Mouse (Mus musculus): ENCODE results near the gene Tigd3. TPM values are rescaled to one million over a fixed set of nuclear protein-coding genes. Genes with fewer than 3 reads are reported as not detected.

Gene Tigd3
- polyA plus RNA-seq, 1 experiment from 2014 or later: 9.9 TPM

- WGBS: under 1% methylated on average over 59 of the region's 59 CpGs
- Histone ChIP-seq H3K4me1 (replicated peaks) (peaks cover 31% of the 10 kb centered on the region), H3K27ac (peak overlapping the region; percentile 98), H3K9me3 (no peaks in the 10 kb centered on the region), H3K4me3 (peak overlapping the region; percentile 99), H3K36me3 (peaks cover 32% of the 10 kb centered on the region), H3K27me3 (ENCODE audit: insufficient read depth, poor library complexity, severe bottlenecking) (no peaks in the 10 kb centered on the region)
- peak; percentile 100 for DNase-seq (ENCODE audit: low spot score)
These were observed 18.4 kb upstream of the Tigd3 start for GRCm38 (mm10) chr19:5912103-5913006.

- Histone ChIP-seq H3K4me3 (peak overlapping the region; percentile 99), H3K27me3 (ENCODE audit: insufficient read depth, poor library complexity, severe bottlenecking) (no peaks in the 10 kb centered on the region), H3K9me3 (no peaks in the 10 kb centered on the region), H3K36me3 (peaks cover 34% of the 10 kb centered on the region), H3K4me1 (replicated peaks) (peaks cover 31% of the 10 kb centered on the region), H3K27ac (peak overlapping the region; percentile 98)
- WGBS: 14% methylated on average over 14 of the region's 14 CpGs
- DNase-seq (ENCODE audit: low spot score): no peak
These were observed 17.6 kb upstream of the Tigd3 start for GRCm38 (mm10) chr19:5911430-5912102.

GRCm38 (mm10) chr19:5910221-5910620 lies 16.3 kb upstream of the Tigd3 start:
- 73% methylated on average over 6 of the region's 6 CpGs for whole genome bisulfite sequencing
- Histone ChIP-seq H3K9me3 (no peaks in the 10 kb centered on the region), H3K27ac (peak overlapping the region; percentile 60; the same call in 1 of the 2 replicates), H3K4me3 (peak overlapping the region; percentile 31), H3K27me3 (ENCODE audit: insufficient read depth, poor library complexity, severe bottlenecking) (no peaks in the 10 kb centered on the region), H3K36me3 (peaks cover 46% of the 10 kb centered on the region), H3K4me1 (replicated peaks) (peaks cover 31% of the 10 kb centered on the region)
- no peak for DNase-seq (ENCODE audit: low spot score)

- Histone ChIP-seq H3K27me3 (ENCODE audit: insufficient read depth, poor library complexity, severe bottlenecking) (no peaks in the 10 kb centered on the region), H3K27ac (no peak overlapping the region), H3K36me3 (peaks cover 73% of the 10 kb centered on the region), H3K9me3 (no peaks in the 10 kb centered on the region), H3K4me1 (replicated peaks) (peaks cover 24% of the 10 kb centered on the region), H3K4me3 (no peak overlapping the region)
- WGBS: 94% methylated on average over 3 of the region's 3 CpGs
- no peak for DNase-seq (ENCODE audit: low spot score)
These were observed 13.3 kb upstream of the Tigd3 start for GRCm38 (mm10) chr19:5907275-5907674.

- H3K4me1 ChIP-seq (replicated peaks): peaks cover 36% of the 10 kb centered on the region
- DNase-seq (ENCODE audit: low spot score): peak; percentile 11
- peak overlapping the region; percentile 96 for H3K27ac ChIP-seq
- H3K27me3 ChIP-seq (ENCODE audit: insufficient read depth, poor library complexity, severe bottlenecking): no peaks in the 10 kb centered on the region
- H3K36me3 ChIP-seq: peaks cover 58% of the 10 kb centered on the region
- no peaks in the 10 kb centered on the region for H3K9me3 ChIP-seq
- WGBS: 8% methylated on average over 31 of the region's 31 CpGs
- peak overlapping the region; percentile 76 for H3K4me3 ChIP-seq
These were observed 507 bp downstream of the Tigd3 start for GRCm38 (mm10) chr19:5893282-5894001.

GRCm38 (mm10) chr19:5892735-5893134 lies 1.2 kb downstream of the Tigd3 start:
- Histone ChIP-seq H3K27me3 (ENCODE audit: insufficient read depth, poor library complexity, severe bottlenecking) (no peaks in the 10 kb centered on the region), H3K9me3 (no peaks in the 10 kb centered on the region), H3K27ac (peak overlapping the region; percentile 96), H3K4me3 (peak overlapping the region; percentile 76), H3K36me3 (peaks cover 51% of the 10 kb centered on the region), H3K4me1 (replicated peaks) (peaks cover 36% of the 10 kb centered on the region)
- no peak for DNase-seq (ENCODE audit: low spot score)
- WGBS: 89% methylated on average over 13 of the region's 13 CpGs

GRCm38 (mm10) chr19:5892262-5892661 lies 1.7 kb downstream of the Tigd3 start:
- Histone ChIP-seq H3K4me3 (no peak overlapping the region; the same call in 1 of the 2 replicates), H3K36me3 (peaks cover 47% of the 10 kb centered on the region), H3K27me3 (ENCODE audit: insufficient read depth, poor library complexity, severe bottlenecking) (no peaks in the 10 kb centered on the region), H3K4me1 (replicated peaks) (peaks cover 36% of the 10 kb centered on the region), H3K27ac (peak overlapping the region; percentile 96), H3K9me3 (no peaks in the 10 kb centered on the region)
- no peak for DNase-seq (ENCODE audit: low spot score)
- 93% methylated on average over 7 of the region's 7 CpGs for WGBS

- peaks cover 36% of the 10 kb centered on the region for H3K4me1 ChIP-seq (replicated peaks)
- no peaks in the 10 kb centered on the region for H3K9me3 ChIP-seq
- peaks cover 41% of the 10 kb centered on the region for H3K36me3 ChIP-seq
- H3K27ac ChIP-seq: peak overlapping the region; percentile 16
- 94% methylated on average over 12 of the region's 12 CpGs for WGBS
- DNase-seq (ENCODE audit: low spot score): no peak
- H3K27me3 ChIP-seq (ENCODE audit: insufficient read depth, poor library complexity, severe bottlenecking): no peaks in the 10 kb centered on the region
- H3K4me3 ChIP-seq: peak overlapping the region; percentile 11; the same call in 1 of the 2 replicates
These were observed 2.3 kb downstream of the Tigd3 start for GRCm38 (mm10) chr19:5891521-5892258.

GRCm38 (mm10) chr19:5889211-5889610 lies 4.7 kb downstream of the Tigd3 start:
- H3K4me3 ChIP-seq: no peak overlapping the region
- peaks cover 23% of the 10 kb centered on the region for H3K36me3 ChIP-seq
- peaks cover 30% of the 10 kb centered on the region for H3K4me1 ChIP-seq (replicated peaks)
- no peak overlapping the region for H3K27ac ChIP-seq
- WGBS: 78% methylated on average over 4 of the region's 4 CpGs
- no peak for DNase-seq (ENCODE audit: low spot score)
- H3K27me3 ChIP-seq (ENCODE audit: insufficient read depth, poor library complexity, severe bottlenecking): no peaks in the 10 kb centered on the region
- no peaks in the 10 kb centered on the region for H3K9me3 ChIP-seq

- Histone ChIP-seq H3K4me3 (no peak overlapping the region), H3K4me1 (replicated peaks) (peaks cover 16% of the 10 kb centered on the region; the same call in 1 of the 2 replicates), H3K36me3 (peaks cover 16% of the 10 kb centered on the region), H3K27ac (no peak overlapping the region), H3K27me3 (ENCODE audit: insufficient read depth, poor library complexity, severe bottlenecking) (no peaks in the 10 kb centered on the region), H3K9me3 (no peaks in the 10 kb centered on the region)
- no peak for DNase-seq (ENCODE audit: low spot score)
- WGBS: 88% methylated on average over 3 of the region's 3 CpGs
These were observed 6.6 kb downstream of the Tigd3 start for GRCm38 (mm10) chr19:5887234-5887815.

- Histone ChIP-seq H3K36me3 (0 out of 2 replicates have a peak, but pooled peaks cover 6% of the 10 kb centered on the region), H3K27ac (no peak overlapping the region), H3K9me3 (no peaks in the 10 kb centered on the region), H3K27me3 (ENCODE audit: insufficient read depth, poor library complexity, severe bottlenecking) (no peaks in the 10 kb centered on the region), H3K4me3 (no peak overlapping the region), H3K4me1 (replicated peaks) (0 out of 2 replicates have a peak, but pooled peaks cover 6% of the 10 kb centered on the region)
- WGBS: 59% methylated on average over 4 of the region's 4 CpGs
- peak; percentile 27 for DNase-seq (ENCODE audit: low spot score)
These were observed 8.1 kb downstream of the Tigd3 start for GRCm38 (mm10) chr19:5885838-5886237.

GRCm38 (mm10) chr19:5883935-5884334 lies 10.0 kb downstream of the Tigd3 start:
- WGBS: 71% methylated on average over 1 of the region's 1 CpGs
- Histone ChIP-seq H3K9me3 (no peaks in the 10 kb centered on the region), H3K4me1 (replicated peaks) (0 out of 2 replicates have a peak, but pooled peaks cover 2% of the 10 kb centered on the region), H3K27me3 (ENCODE audit: insufficient read depth, poor library complexity, severe bottlenecking) (no peaks in the 10 kb centered on the region), H3K36me3 (no peaks in the 10 kb centered on the region), H3K4me3 (no peak overlapping the region), H3K27ac (no peak overlapping the region)
- no peak for DNase-seq (ENCODE audit: low spot score)
